Mouse (Mus musculus): ENCODE data around the gene Lin37. TPM values are rescaled to one million over a fixed set of nuclear protein-coding genes. Genes with fewer than 3 reads are reported as not detected.

Lin37 gene
- polyA plus RNA-seq, 1 experiment from 2014 or later = 47.6 TPM

DNA sequence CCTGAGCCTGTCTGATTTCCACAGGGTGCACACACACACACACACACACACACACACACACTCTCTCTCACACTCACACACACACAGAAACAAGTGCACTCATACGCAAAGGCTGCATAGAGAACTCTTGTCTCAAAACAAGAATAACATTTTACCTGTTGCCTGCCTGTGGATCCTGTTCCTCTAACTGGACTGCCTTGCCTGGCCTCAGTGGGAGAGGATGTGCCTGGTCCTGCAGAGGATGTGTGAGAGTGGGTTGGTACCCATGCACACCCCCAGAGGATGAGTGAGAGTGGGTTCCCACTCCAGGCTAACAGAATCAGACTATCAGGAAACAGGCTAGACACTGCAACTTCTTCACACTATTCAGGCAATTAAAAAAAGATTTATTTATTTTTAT is 9.0 kb downstream of the Lin37 start:
- Histone ChIP-seq H3K9me3 (replicated peaks; ENCODE audit: control insufficient read depth, low read length) (no peaks in the 10 kb centered on the region), H3K36me3 (ENCODE audit: control insufficient read depth, insufficient read depth, low read length) (peaks cover 37% of the 10 kb centered on the region), H3K27ac (ENCODE audit: low read depth, low read length) (no peak overlapping the region), H3K4me2 (ENCODE audit: low read length) (no peak overlapping the region), H3K27me3 (replicated peaks; ENCODE audit: control insufficient read depth, insufficient read depth, low read length) (no peaks in the 10 kb centered on the region), H3K9ac (ENCODE audit: low read length) (no peak overlapping the region), H3K4me3 (ENCODE audit: low read depth, low read length) (no peak overlapping the region), H3K4me1 (ENCODE audit: control insufficient read depth, insufficient read depth, low read length) (peaks cover 10% of the 10 kb centered on the region; the same call in 1 of the 2 replicates)
- 100% methylated on average over 1 of the region's 1 CpGs for WGBS
- DNase-seq (ENCODE audit: low spot score) = no peak
- ATAC-seq = no peak

DNA sequence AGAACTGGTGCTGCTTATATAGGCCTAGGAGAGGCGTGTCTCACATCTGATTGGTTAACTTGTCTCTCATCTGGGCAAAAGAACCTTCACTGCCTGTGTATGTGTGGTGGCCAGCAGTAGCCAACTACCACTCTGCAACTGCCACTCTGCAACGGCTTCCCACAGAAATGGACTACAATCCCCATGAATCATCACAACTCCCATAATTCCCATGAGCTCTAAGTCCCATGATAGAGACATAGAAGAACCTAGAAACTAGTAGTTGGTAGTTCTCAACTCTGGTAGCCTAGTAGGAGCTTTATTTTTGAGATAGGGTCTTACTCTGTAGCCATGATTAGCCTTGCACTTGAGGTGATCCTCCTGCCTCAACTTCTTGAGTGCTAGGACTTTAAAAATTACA is 9.8 kb downstream of the Lin37 start:
- Histone ChIP-seq H3K4me1 (ENCODE audit: control insufficient read depth, insufficient read depth, low read length) (peaks cover 10% of the 10 kb centered on the region; the same call in 1 of the 2 replicates), H3K4me2 (ENCODE audit: low read length) (no peak overlapping the region), H3K27me3 (replicated peaks; ENCODE audit: control insufficient read depth, insufficient read depth, low read length) (no peaks in the 10 kb centered on the region), H3K36me3 (ENCODE audit: control insufficient read depth, insufficient read depth, low read length) (peaks cover 30% of the 10 kb centered on the region), H3K27ac (ENCODE audit: low read depth, low read length) (no peak overlapping the region), H3K9me3 (replicated peaks; ENCODE audit: control insufficient read depth, low read length) (no peaks in the 10 kb centered on the region), H3K4me3 (ENCODE audit: low read depth, low read length) (no peak overlapping the region), H3K9ac (ENCODE audit: low read length) (no peak overlapping the region)
- WGBS = 84% methylated on average over 2 of the region's 2 CpGs
- ATAC-seq (no peak), DNase-seq (ENCODE audit: low spot score) (no peak)

DNA sequence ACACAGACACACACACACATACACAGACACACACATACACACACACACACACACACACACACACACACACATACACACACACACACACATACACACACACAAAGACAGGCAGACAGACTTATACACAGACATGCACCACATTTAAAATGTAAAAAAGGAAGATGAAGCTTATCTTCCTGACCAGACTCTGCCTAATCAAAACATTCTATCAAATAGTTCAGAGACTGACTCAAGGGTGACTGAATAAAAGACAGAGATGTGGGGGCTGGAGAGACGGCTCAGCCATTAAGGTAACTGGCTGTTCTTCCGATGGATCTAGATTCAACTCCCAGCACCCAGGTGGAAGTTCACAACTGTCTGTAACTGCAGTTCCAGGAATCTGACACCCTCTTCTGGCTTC is 15.3 kb downstream of the Lin37 start:
- Histone ChIP-seq H3K4me1 (ENCODE audit: control insufficient read depth, insufficient read depth, low read length) (no peaks in the 10 kb centered on the region), H3K36me3 (ENCODE audit: control insufficient read depth, insufficient read depth, low read length) (peaks cover 48% of the 10 kb centered on the region), H3K4me3 (ENCODE audit: low read depth, low read length) (no peak overlapping the region), H3K27me3 (replicated peaks; ENCODE audit: control insufficient read depth, insufficient read depth, low read length) (no peaks in the 10 kb centered on the region), H3K9ac (ENCODE audit: low read length) (no peak overlapping the region), H3K27ac (ENCODE audit: low read depth, low read length) (no peak overlapping the region), H3K9me3 (replicated peaks; ENCODE audit: control insufficient read depth, low read length) (no peaks in the 10 kb centered on the region), H3K4me2 (ENCODE audit: low read length) (no peak overlapping the region)
- DNase-seq (ENCODE audit: low spot score) (no peak), ATAC-seq (no peak)
- 92% methylated on average over 2 of the region's 2 CpGs for WGBS

DNA sequence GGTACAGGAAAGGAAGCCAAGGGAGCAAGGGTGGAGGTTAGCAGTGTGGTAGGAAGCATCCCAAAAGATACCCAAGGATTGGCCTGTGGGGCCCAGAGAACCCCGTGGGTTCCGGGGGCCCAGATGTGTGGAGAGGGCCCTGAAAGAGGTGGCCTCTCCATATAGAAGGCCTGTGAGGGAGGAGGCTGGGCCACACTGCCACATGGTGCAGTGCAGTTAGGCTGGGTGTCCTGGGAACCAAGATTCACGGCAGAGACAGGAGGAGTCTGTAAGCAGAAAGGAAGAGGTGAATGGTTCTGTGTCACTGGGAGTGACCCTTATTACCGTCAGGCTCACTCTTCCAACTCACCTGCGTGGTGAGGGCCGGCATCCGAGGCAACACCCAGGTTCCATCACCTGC is 19.1 kb downstream of the Lin37 start:
- Histone ChIP-seq H3K4me2 (ENCODE audit: low read length) (no peak overlapping the region), H3K9me3 (replicated peaks; ENCODE audit: control insufficient read depth, low read length) (no peaks in the 10 kb centered on the region), H3K4me3 (ENCODE audit: low read depth, low read length) (no peak overlapping the region), H3K4me1 (ENCODE audit: control insufficient read depth, insufficient read depth, low read length) (peaks cover 3% of the 10 kb centered on the region; the same call in 1 of the 2 replicates), H3K36me3 (ENCODE audit: control insufficient read depth, insufficient read depth, low read length) (peaks cover 34% of the 10 kb centered on the region), H3K27ac (ENCODE audit: low read depth, low read length) (no peak overlapping the region), H3K27me3 (replicated peaks; ENCODE audit: control insufficient read depth, insufficient read depth, low read length) (no peaks in the 10 kb centered on the region), H3K9ac (ENCODE audit: low read length) (no peak overlapping the region)
- DNase-seq (ENCODE audit: low spot score) = no peak
- no peak for ATAC-seq
- WGBS = 90% methylated on average over 7 of the region's 7 CpGs

DNA sequence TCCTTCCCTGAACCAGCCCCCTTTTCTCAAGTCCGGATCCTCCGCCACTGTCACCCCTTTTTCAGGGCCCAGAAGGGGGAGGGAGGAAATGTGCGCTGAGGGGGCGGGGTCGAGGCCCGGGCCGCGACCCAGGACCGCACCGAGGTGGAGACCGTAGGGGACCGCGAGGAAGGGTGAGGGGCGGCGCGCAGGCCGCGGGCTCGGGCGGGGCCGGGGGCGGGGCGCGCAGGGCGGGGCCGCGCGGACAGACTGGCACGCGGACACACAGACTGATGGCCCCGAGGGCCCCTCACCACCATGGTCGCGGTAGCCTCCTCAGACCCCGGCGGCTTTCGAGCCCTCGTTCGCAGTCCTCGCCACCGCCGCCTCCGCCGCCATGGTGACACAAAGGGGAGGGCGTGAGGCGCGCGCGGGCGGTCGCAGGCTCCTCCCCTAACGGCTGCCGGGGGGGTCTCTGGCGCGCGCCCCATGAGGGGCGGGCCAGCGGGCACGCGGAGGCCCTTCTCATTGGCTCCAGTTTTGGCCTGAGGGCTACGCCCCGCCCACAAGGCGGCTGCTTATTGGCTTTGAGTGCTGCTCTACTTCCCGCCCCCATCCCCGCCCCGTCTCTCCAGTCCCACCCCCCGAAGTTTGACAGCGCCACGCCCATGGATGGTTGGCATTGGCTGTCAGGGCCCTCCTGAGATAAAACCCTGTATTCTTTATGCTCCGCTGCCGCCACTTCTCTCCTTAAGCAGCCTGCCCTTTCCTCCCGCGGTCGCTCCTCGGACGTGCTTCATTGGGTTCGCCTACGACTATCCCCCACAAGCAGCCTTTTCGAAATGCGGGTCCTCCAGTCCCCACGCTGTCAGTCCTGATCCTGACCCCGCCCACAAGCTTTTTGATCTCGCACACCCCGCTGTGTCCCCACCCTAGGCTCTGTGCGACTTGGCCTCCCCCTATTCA is 24.7 kb downstream of the Lin37 start, which contains the start of gene Arhgap33:
TSS of gene Arhgap33 (minus strand) at position 428 of the 945 bp plus-strand sequence.
- H3K27ac ChIP-seq (ENCODE audit: low read depth, low read length) = peak within 1 kb of the TSS; percentile 93
- peak within 1 kb of the TSS; percentile 83 for H3K4me3 ChIP-seq (ENCODE audit: low read depth, low read length)
- H3K4me1 ChIP-seq (ENCODE audit: control insufficient read depth, insufficient read depth, low read length) = peaks cover 19% of the 10 kb centered on the region
- no peaks in the 10 kb centered on the region for H3K27me3 ChIP-seq (replicated peaks; ENCODE audit: control insufficient read depth, insufficient read depth, low read length)
- 1% methylated on average over 58 of the region's 84 CpGs for WGBS
- no peaks in the 10 kb centered on the region for H3K9me3 ChIP-seq (replicated peaks; ENCODE audit: control insufficient read depth, low read length)
- ATAC-seq = peak; percentile 93
- peak within 1 kb of the TSS; percentile 91 for H3K9ac ChIP-seq (ENCODE audit: low read length)
- DNase-seq (ENCODE audit: low spot score) = peak; percentile 100
- H3K36me3 ChIP-seq (ENCODE audit: control insufficient read depth, insufficient read depth, low read length) = peaks cover 43% of the 10 kb centered on the region
- peak within 1 kb of the TSS; percentile 89 for H3K4me2 ChIP-seq (ENCODE audit: low read length)

DNA sequence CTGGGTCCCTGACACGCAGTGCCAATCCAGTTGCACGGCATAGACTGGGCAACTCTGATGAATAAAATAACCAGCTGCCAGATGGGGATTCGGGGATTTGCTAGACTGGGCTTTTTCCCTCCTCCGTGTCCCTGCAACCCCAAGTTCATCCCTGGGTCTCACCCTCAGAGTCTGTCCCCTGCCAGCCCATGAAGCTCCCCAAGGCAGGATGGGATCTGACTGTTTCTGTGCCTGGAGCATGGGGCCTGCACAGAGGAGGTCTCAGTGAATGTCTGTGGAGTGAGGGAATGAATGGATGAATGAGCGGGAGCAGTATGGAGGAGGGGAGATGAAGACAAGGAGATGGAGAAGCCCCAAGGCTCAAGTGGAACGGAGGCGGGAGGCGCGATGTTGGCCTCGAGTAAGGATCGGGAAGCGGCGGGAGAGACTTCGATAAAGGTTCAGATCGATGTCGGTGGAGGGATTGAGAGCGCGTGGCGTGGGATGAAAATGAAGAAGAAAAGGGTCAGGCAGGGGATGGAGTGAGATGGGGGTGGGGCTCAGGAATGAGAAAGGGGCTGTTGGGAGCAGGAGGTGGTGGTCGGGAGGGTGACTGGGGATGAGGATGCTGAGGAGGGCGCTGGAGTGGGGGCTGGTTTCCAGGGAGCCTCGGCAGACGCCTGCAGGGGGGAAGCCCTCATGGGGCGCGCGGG is 25.6 kb downstream of the Lin37 start:
- H3K4me2 ChIP-seq (ENCODE audit: low read length) = peak overlapping the region; percentile 89
- peak overlapping the region; percentile 91 for H3K9ac ChIP-seq (ENCODE audit: low read length)
- peaks cover 45% of the 10 kb centered on the region for H3K36me3 ChIP-seq (ENCODE audit: control insufficient read depth, insufficient read depth, low read length)
- DNase-seq (ENCODE audit: low spot score) = peak; percentile 44
- peak overlapping the region; percentile 83 for H3K4me3 ChIP-seq (ENCODE audit: low read depth, low read length)
- H3K27me3 ChIP-seq (replicated peaks; ENCODE audit: control insufficient read depth, insufficient read depth, low read length) = no peaks in the 10 kb centered on the region
- peak overlapping the region; percentile 93 for H3K27ac ChIP-seq (ENCODE audit: low read depth, low read length)
- ATAC-seq = peak; percentile 48
- no peaks in the 10 kb centered on the region for H3K9me3 ChIP-seq (replicated peaks; ENCODE audit: control insufficient read depth, low read length)
- 2% methylated on average over 26 of the region's 26 CpGs for WGBS
- peaks cover 19% of the 10 kb centered on the region for H3K4me1 ChIP-seq (ENCODE audit: control insufficient read depth, insufficient read depth, low read length)

DNA sequence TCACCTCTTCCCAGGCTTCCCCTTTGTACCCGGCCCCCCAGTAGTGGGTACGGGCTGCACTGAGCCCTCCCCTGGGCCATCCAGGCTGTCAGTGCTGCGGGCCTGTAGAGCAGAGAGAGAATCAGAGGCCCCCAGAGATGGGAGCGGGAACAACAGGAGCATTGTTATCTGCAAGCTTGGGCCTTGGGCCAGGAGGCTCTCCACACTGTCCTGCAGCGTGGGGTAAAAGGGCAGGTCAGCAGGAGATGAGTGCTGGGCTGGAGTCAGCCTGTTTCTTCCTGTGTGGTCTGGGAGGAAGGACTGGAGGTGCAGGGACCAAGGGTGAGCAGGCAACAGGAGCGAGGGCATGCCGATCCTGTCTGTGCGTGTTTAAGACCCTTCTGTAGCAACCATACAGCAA is 26.7 kb downstream of the Lin37 start:
- peak overlapping the region; percentile 91 for H3K9ac ChIP-seq (ENCODE audit: low read length)
- no peaks in the 10 kb centered on the region for H3K9me3 ChIP-seq (replicated peaks; ENCODE audit: control insufficient read depth, low read length)
- H3K36me3 ChIP-seq (ENCODE audit: control insufficient read depth, insufficient read depth, low read length) = peaks cover 53% of the 10 kb centered on the region
- H3K27ac ChIP-seq (ENCODE audit: low read depth, low read length) = peak overlapping the region; percentile 9; the same call in 1 of the 2 replicates
- no peak for ATAC-seq
- DNase-seq (ENCODE audit: low spot score) = peak; percentile 35
- H3K4me1 ChIP-seq (ENCODE audit: control insufficient read depth, insufficient read depth, low read length) = peaks cover 19% of the 10 kb centered on the region
- H3K4me2 ChIP-seq (ENCODE audit: low read length) = peak overlapping the region; percentile 89
- WGBS = 13% methylated on average over 8 of the region's 8 CpGs
- H3K27me3 ChIP-seq (replicated peaks; ENCODE audit: control insufficient read depth, insufficient read depth, low read length) = no peaks in the 10 kb centered on the region
- peak overlapping the region; percentile 83 for H3K4me3 ChIP-seq (ENCODE audit: low read depth, low read length)

DNA sequence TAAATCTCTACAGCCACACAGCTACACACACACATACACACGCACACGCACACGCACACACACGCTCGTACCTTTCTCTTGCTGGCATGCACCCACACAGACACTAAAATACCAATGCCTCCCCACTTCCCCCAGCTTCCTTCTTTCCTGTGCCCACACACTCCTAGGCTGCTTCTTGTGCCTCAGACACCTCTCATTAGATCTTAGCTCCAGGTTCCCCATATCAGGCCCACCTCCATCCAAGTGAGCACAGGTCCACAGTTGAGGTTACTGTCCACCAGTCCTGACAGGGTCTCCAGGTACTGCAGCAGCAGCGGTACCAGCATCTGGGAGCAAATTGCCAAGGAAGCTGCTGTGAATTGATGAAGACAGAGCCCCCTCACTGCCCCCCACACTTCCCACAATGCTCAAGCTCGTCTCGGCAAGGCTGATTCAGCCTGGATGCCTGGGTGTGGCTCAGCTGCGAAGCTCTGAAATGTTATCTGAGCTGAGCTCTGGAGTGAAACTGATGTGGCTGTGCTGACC is 28.3 kb downstream of the Lin37 start:
- Histone ChIP-seq H3K36me3 (ENCODE audit: control insufficient read depth, insufficient read depth, low read length) (peaks cover 69% of the 10 kb centered on the region), H3K9me3 (replicated peaks; ENCODE audit: control insufficient read depth, low read length) (no peaks in the 10 kb centered on the region), H3K4me2 (ENCODE audit: low read length) (peak overlapping the region; percentile 16; the same call in 1 of the 2 replicates), H3K4me1 (ENCODE audit: control insufficient read depth, insufficient read depth, low read length) (peaks cover 19% of the 10 kb centered on the region), H3K27ac (ENCODE audit: low read depth, low read length) (no peak overlapping the region), H3K9ac (ENCODE audit: low read length) (no peak overlapping the region; the same call in 1 of the 2 replicates), H3K4me3 (ENCODE audit: low read depth, low read length) (0 out of 2 replicates have a peak overlapping the region, but pooled peaks have one; percentile 2), H3K27me3 (replicated peaks; ENCODE audit: control insufficient read depth, insufficient read depth, low read length) (no peaks in the 10 kb centered on the region)
- DNase-seq (ENCODE audit: low spot score) = no peak
- 91% methylated on average over 9 of the region's 9 CpGs for WGBS
- ATAC-seq = no peak
